Mouse (Mus musculus): Measurements from ENCODE around the gene 4430402I18Rik.
A peak's percentile ranks its signal among the peaks of the same experiment; 100 is the strongest.

The 4430402I18Rik gene

DNA sequence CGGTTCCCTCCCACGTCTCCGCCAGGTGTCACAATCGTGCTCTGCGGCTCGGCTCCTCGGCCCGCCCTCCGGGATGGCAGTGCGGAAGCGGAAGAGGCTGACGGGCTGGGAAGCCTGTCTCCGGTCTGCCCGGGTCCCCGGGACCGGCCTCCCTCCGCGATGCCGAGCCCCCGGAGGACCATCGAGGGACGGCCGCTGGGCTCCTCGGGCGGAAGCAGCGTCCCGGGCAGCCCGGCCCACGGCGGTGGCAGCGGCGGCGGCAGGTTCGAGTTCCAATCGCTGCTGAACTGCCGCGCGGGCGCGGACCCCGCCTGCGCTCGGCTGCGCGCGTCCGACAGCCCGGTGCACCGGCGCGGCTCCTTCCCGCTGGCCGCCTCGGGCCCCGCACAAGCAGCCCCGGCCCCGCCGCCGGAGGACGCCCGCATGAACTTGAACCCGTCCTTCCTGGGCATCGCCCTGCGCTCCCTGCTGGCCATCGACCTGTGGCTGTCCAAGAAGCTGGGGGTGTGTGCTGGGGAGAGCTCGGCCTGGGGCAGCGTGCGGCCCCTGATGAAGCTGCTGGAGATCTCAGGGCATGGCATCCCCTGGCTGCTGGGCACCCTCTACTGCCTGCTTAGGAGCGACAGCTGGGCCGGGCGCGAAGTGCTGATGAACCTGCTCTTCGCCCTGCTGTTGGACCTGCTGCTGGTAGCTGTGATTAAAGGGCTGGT, 3.6 kb downstream of the 4430402I18Rik start, which contains the start of gene Plpp6:
Gene Plpp6, plus strand, starts transcription at position 112 of the 710 bp plus-strand sequence.
- peak; percentile 90 for DNase-seq

DNA sequence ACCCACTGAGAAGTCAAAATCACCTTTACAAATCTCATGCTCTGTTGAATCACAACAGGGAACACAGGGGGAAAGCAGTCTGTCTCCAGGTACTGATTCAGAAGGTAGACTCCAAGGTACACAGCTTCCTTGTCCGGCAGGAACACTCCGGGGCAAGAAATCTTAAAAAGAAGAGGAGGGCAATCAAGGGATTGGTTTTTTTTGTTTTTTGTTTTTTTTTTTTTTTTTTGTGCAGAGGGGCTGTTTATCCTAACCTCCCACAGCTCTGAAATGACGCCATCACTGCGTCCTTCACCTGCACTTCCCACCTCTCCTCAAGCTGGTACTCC, 4.1 kb downstream of the 4430402I18Rik start:
- DNase-seq, result no peak

DNA sequence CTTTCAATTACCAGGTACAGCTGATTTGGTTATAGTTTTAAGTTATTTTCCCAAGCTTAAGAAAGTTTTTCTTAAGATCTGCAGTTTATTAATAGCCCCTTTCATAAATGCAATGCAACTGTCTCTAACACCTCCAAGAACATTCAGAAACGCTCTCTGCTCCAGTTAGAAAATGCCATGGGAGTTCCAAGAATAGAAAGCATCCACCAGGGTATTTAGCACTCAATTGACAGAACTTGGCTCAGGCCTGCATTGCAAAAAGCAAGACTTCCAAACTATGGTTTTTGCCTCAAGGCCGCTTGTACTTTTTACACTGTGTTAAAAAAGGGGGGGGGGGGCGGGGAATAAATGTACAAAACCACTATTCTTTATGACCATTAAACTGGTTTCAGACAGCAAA, 4.5 kb downstream of the 4430402I18Rik start:
- no peak for DNase-seq

DNA sequence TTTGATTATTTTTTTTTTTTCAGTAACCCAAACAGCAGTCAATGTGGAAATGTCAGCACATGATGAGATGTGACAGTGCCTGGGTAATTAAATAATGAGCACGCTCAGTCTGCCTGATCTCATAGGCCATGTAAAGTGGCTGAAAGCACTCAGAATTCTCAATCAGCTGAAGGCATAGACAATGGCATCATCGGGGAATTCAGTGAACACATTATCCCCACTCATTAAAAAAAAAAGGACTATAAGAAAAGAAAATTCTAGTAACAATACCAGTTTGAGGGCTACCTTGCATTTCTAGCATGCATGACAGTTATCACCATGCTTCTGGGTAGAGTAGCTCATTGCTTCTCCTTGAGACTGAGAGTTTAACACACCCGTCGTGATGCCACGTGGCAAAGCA, 16.3 kb downstream of the 4430402I18Rik start:
- no peak for DNase-seq

DNA sequence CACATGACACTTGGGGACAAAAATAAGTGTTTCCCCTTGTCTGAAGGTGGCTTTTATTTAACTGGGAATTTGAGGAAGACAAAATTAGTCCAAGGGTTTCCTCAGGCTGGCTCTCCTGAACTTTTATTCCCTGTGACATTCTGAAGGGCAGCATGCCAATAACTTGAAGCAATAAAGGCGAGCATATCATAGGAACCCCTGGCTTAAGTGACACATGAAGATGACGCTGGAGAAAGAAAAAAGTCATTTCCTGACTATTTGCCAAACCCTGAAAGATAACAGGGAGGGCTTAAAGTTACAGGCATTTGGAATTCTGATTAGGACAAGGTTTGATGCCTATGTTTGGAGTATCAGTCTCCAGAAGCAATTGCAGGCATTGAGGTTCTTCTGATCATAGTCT, 20.3 kb downstream of the 4430402I18Rik start:
- no peak for DNase-seq

DNA sequence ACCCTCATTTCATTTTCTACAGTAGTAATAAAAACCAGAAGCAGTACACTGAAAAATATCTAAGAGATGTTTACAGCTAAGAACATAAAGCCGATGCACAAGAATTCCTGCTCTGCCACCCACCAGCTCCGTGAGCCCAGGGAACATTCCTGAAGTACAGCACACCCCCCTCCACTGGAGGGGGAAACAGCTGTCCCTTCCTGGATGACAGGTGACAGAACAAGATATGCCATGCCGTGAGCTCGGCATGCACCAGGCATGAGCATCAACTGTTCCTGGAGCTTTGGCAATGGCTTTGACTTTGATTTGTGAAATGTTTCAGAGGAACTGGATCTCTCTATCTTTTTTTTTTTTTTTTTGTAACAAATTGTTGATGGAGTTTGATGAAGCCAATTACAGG, 20.8 kb downstream of the 4430402I18Rik start:
- DNase-seq, result no peak

DNA sequence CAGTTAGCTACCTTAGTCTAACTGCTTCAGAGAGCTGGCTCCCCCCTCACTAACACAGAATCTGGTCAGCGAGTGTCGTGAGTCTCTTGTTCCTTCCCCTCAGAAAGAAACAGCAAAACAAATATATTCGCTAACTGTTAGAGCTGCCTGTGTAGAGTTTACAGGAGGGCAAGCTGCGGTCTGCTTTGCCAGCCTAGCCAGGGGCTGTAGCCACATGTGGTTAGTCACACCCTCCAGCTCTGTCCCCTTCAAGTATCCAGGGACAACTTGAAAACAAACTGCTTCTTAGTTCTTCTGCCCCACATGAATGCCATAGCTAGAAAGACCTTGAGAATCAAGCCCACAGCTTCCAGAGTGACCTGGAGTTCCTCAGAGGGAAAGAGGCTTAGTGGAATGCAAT, 26.3 kb downstream of the 4430402I18Rik start:
- DNase-seq, result no peak

DNA sequence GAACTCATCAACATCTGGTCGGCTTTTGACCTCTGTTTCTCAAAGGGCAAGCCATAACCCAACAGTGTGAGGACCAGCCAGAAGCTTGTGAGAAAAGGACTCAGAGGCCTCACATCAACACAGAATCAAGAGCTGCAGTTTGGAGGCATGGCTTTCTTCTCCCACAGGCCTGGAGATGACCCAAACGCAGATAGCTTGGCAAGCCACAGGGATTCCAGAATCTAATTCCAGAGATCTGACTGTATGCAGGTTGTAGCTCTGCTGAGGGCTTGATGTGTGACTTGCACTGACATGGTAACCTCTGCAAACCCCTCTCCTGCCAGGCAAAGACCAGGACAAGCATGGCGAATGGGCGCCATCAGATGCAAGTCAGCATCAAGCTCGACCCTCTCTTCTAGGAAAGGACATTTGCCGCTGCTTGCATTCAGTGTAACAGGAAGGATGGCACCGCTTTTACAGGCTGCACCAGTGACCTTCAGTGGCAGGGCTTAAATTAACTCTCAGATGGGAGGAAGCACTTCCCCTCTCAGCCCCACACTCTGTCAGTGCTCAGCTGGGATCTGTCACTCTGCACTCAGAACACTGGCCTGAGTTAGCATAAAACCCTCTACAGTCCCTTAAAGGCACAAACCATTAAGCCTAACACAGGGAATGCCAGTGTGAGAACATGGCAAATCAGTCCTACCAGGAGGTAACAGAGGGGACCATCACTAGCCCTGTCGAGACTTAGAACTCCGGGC, 27.3 kb downstream of the 4430402I18Rik start:
- no peak for DNase-seq

DNA sequence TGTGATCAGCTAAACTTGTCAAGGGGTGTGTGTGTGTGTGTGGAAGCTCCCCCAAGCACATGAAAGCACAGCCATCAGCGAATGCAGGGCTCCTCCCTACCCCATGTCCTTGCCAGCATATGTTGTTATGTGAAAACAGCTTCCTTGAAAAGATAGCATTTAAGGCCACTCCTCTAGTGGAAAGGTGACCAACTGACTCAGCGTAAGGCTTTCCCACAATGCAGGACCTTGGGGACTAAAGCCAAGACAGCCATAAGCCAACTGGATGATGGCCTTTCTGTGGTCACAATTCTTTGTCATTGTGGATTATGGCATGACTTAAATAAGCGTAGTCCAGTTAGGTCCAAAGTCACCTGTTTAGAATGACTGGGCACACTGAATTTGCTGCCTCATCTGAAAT, 32.7 kb downstream of the 4430402I18Rik start:
- no peak for DNase-seq

DNA sequence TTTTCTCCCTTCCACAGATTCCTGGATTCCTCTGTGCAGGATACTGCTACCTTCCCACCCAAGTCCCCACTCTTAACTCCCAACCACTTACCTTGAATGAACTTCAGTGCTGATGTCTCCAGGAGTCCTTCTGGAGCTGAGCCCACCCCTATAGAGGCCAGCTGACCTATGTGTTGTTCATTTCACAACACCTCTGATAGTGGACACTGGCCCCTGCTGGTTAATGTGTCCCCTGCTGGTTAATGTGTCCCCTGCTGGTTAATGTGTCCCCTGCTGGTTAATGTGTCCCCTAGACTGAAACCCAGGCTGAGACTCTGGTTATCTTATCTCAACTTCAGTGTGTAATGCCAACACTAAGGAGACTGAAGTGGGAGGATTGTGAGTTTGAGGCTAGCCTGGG, 38.6 kb downstream of the 4430402I18Rik start:
- no peak for DNase-seq

DNA sequence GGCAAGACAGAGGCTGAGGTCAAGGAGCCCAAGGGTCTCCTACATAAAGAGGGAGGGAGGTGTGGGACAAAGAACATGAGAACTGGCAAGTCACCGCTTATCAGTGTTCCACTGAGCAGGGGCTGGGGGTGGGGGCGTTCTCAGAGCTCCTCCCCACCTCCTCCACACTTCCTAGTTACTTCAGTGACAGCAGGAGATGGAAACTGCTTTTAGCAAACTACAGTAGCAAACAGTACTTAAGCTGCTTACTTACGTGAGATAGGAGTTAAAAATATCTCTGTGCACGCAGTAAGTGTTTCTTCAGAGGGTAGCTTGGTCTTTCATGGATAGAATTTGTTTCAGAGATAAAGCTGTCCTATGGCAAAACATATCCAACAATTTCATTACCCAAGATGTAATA, 40.2 kb downstream of the 4430402I18Rik start:
- no peak for DNase-seq

DNA sequence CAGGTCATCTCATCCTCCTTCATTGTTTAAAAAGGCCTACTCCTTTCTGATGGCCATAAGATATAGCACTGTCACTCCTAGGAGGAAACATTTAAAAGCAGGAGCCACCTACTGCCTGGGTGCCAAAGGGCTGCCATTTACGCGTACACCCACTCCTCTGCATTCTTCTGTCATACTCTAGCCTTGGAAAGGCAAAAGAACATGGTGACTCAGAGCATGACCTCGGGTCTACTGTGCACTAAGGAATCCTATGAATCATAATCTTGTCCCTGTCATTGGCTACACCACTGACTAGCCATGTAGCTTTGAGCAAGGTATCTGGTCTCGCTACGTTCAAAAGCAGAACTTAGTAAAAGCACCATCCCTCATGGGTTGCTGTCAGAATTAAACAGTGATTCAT, 41.2 kb downstream of the 4430402I18Rik start:
- DNase-seq, result no peak

DNA sequence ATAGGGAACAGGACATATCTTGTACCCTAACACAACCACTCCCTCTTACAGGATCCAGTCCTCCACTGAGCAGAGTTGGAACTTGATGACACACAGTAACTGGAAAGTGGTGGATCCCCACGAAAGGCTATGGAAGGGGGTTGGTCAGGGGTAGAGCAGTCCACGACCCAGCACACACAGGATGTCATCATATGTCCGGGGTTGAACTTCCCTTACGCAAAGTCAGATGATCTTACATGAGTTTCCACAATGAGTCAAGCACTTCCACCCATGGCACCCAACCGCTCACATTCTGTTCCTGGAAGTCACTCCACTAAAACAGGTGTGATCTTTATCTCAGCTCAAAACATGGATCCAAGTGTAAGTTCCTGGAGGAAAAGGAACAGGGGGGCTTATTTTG, 49.8 kb downstream of the 4430402I18Rik start:
- no peak for DNase-seq

DNA sequence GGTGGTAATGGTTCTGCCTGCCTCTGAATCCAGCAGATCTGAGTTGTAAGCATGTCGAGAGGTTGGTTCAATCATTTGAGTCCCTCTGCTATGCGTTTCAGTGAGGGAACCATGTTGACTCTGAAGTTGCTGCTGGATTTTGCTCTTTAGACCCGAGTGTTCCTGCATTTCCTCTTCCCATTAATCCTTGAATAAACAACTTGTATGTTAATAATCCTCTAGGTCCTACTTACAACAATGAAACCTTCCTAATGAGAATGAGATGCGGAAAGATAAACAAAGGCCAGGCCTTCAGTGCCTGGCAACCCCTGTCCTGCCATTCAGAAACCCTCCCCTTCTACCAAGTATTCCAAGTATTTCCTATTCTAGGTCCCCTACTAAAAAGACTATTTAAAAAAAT, 51.1 kb downstream of the 4430402I18Rik start:
- DNase-seq, result no peak

DNA sequence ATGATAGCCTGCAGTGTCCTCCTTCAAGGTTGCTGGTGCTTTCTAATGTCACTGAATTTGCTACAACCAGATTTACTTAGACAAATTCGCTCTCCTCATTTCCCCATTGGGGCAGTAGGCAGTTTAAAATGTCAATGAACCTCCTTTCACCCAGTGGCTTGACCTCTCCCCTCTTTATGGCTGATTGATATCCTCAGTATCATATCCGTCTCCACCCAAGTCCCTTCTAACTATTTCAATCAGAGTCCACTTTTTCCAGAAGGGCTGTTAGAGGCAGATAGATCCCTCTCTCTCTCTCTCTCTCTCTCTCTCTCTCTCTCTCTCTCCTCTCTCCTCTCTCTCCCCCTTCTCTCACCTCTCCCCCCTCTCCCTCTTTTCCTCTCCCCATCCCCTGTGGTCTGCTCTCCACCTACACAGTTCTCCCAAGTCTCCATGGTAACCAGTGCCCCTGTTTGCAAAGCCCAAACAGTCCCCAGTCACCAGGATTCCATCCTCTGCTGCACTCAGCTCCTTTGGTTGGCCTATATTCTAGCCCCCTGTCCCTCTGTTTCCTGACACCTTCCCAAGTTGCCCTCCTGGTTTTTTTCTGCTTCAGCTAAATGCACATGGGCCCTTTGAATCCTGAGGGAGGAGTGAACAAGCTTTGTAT, 51.9 kb downstream of the 4430402I18Rik start:
- DNase-seq, result no peak

DNA sequence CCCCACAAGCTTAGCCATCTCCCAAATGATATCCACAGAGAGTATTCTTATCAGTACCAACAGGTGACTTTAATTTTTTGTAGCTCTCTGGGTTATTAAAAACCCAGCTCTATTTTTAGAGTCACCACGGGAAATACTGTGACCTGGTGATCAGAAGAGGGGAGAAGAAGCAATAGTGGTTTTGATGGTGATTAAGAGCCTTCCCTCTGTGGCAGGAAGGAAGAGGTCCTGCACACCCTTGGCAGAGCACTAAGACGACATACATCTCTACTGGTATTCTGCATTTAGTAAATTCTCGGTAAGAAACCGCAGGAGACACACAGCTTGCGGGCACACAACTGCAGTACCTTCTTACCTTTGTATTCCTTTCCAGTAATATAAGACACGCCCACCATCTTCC, 53.0 kb downstream of the 4430402I18Rik start:
- no peak for DNase-seq

DNA sequence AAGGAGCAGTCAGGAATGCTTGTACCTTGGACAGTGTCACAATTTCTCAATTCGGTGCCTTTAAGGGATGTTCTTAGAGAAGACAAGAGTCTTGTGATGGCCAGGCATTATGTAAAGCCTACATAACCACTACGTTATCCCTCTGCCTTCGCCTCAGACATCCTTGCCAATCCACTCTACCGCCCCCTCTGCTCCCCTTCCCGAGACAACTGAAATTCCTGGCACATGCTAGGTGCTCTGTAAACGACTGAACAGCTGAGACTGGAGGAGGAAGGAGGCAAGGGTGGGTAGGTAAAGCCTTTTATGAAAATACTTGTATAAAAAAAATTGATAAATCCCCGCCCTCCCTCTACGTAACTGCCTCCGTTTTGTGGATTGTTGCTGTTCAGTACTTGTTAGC, 58.9 kb downstream of the 4430402I18Rik start:
- DNase-seq, result no peak

DNA sequence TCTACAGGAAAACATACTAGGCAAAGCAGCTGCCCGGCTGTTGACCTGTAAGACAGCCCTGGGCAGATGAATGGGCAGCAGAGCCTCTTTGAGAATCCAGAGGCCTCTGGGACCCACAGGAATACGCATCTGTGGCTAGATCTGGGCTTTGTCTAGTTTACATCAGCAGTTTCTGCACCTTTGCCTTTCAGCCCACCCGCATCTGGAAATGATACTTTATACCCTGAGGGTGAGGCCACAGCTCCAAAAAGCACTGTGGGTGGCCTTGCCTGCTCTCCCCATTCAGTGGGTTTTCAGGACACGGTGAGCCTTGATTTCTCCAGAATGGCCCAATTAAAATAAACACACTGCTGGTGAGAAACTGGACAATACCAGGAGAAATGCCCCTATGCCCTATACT, 59.4 kb downstream of the 4430402I18Rik start:
- no peak for DNase-seq

DNA sequence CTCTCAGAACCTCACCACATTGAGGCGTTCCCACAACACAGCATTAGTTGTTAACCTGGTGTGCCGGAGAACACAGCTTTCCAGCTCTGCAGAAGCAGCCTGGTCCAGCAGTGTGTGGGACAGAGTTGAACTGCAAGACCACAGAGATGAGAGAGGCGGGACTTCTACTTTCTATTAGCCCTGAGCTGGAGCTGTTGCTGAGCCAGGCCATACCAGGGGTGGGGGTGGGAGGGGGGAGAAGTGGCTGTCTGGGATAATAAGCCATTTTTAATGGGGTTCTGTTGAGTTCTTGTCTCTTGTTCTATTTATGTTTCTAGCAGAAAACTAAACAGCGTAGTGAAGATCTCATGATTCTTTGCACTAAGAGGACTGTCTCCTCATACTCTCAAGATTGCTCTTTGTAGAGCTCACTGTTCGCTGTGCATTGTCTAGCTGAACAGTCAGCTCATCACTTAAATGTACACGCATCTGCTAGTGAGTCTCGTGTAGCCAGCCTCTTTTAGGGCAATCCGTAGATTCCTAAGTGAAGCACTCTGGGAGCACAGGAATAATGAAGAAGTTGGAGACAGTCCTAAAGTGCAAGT, 64.0 kb downstream of the 4430402I18Rik start:
- no peak for DNase-seq

DNA sequence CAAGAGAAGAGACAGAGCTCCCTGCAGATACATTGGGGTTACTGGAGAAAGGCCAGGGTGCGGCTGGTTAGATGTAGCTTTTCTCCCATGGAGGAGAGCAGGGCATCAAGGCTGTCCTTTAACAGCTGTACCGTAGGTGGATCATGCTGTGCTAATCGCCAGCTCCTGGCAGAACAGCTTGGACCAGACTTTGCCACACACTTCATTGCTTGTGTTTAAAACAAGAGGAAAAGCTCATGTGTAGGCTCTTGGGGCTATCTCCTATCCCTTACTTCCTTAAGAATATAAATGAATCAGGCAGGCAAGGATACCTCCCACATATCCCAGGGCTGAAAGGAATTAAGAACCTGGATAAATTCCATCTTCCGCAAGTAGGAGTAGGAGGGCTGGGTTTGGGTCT, 64.8 kb downstream of the 4430402I18Rik start:
- DNase-seq, result no peak

DNA sequence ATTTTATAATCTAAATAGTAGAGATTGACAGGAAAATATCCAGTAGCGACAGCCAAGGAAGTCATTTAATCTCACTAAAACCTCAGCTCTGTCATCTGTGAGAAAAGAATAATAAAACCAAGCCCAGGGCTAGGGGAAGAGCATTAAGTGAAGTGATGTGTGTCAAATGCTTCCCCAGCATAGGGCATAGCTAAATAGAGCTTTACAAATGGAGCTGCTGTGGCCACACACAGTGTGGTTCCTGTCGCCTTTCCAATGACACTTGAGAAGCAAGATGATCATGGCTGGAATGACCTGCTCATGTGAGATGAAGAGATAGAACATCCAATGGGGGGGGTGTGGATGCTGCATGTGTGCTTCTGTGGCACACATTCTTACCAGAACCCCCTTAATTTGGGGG, 65.5 kb downstream of the 4430402I18Rik start:
- no peak for DNase-seq

DNA sequence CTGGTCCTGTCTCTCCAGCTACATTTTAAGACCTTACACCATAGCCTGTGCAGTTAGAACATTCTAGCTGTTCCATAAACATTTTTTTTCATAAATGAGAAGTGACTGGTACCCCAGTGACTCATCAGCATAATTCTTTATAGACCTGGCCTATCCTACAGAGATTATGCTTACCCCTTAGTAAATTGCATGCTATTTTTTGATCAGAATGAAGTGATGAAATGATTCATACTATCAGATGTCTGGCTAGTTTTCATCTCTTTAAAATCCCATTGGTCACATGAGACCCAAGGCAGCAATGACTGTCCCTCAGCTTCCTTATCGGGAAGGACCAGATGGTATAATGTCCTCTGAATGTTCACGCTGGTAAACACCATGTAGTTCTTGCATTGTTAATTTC, 66.8 kb downstream of the 4430402I18Rik start:
- DNase-seq, result no peak

DNA sequence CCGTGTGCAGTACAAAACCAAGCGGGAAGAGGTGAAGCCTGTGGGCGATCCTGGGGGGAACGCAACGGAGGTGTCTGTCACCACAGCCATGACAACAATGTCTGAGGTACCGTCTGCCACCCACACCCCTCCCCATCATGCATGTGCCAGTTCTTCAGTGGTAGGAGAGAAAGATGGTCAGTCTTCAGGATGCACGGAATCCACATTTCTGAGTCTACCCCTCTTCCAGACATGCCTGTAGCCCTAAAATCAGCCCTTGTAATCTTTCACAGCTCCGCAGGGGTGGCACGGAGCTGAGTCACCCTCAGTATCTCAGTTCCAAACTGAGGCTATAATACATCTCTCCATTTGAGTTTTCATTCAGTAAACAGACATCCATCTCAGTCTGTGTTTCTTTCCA, 70.1 kb downstream of the 4430402I18Rik start:
- DNase-seq, result no peak

DNA sequence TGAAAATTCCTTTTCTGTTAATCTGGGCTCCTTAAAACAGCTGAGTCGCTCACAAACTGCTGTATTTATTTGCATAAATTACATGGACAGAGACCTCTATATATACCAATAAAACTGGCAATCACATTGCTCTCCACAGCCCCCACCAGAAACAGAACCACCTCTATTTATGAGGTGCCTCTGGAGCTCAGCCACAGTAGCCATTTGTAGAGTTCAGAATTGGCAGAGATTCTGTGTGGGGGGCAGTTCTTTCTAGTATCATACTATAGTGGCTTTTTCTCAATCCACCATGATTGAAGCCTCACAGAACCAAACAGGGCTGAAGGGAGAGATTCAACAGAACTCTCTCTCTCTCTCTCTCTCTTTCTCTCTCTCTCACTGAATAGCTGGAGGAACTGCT, 71.0 kb downstream of the 4430402I18Rik start:
- DNase-seq, result no peak

Measured in cerebellum, adult 11-12 months (tissue).